Mouse (Mus musculus): Measurements from ENCODE around the gene Kcnma1. TPM values are rescaled to one million over a fixed set of nuclear protein-coding genes. Genes with fewer than 3 reads are reported as not detected.

Kcnma1 gene
- total RNA-seq, 4 experiments from 2014 or later = 151 to 190 (median 165) TPM

DNA sequence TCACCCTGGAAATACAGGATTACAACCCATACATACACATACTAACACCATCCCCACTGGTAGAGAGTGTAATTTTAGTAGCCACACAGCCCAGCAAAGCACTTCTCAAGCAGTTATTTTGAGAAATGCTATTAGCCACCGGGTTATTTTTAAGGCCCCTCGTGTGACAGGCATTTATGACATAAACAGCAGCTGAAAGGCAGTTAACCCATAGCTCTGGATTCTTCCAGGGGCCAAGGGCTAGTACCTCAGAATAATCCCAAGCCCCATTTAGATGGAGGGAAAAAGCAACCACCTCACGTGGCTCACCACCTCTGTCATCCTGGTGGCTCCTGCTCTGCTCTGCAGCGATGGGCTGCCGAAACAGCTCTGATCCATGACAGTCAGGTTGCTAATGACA, 136.7 kb downstream of the Kcnma1 start:
- DNase-seq (ENCODE audit: low spot score in 2 of 2) = no peak

DNA sequence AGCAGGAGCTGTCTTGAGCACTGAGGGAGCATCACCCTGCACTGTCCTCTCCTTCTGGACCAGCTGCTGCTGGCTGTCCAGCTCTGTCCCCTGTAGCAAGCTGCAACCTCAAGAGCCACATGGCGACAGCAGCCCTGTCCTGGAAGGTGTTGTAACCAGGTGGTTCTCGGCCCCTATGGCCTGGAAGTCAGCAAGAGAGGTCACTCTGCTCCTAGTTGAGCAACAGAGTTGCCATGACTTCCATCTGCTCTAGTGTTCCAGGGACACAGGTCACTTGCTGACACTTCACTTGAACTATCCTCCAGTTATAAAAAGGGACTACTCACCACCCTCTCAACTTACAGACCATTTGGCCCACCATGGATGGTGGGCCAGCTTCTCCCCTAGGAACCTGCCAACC, 139.7 kb downstream of the Kcnma1 start:
- DNase-seq (ENCODE audit: low spot score in 2 of 2) = no peak

DNA sequence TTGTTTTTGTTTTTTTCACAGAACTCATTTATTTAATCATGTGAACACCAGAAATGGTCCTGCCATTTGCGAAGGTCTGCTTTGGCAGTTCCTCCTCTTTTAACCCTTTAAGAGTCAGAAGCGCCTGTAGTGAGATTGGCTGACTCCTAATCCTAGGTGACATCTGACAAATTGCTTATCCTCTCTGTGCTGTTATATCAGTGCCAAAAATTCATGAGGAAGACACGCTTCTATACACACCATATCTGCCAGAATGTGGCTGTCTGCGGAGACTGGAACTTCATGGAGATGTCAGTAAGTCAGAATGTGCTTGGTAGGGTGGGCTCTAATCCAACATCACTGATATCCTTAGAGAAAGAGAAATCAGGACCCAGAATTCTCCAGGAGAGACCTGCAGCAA, 157.3 kb downstream of the Kcnma1 start:
- DNase-seq (ENCODE audit: low spot score in 2 of 2) = no peak

DNA sequence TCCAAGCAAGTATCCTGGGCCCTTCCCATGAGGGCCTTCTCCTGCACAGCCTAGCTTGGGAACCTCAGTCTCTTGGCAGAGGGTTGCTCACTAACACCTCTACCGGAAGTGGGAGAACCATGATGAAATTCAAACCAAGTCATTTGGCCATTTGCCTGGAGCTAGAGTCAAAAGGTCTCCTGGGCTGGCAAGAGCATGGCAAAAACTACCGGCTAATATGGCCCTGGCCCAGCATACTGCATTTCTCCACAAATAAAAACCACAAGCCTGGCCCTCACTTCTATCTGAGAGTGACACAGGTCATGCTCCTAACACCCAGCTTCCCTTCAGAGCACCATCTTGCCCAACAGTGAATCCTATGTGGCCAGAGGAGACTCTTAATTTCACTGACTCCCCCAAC, 159.3 kb downstream of the Kcnma1 start:
- DNase-seq (ENCODE audit: low spot score in 2 of 2) = no peak

DNA sequence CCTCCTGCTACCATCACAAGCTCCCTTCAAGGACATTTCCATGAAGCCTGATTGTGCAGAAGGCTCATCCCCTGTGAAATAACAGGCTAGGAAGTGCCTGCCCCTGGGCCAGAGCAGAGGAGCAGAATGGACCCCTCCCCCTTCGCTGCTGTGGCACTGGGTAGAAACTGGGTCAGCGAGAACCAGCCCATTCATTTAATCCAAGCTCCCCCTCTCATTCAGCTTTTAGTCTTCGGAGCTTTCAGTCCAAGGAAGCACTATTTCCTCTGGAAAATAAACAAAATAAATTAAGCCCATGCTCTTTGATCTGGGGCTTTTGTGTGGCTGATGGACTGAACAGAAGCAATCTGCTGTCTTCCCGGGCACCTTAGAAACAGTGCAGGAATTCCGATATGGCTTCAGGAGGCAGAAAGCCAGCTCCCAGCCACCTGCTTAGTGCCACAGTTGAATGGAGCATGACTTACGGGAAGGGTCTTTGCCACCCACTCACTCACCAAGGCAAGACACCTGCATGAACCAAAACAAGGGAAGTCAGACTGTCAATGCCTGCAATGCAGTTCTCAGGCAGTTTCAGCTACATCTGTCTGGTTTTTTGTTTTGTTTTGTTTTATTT, 165.7 kb downstream of the Kcnma1 start:
- peak in 1 of 2 experiments; percentile 41 for DNase-seq (ENCODE audit: low spot score in 2 of 2)

DNA sequence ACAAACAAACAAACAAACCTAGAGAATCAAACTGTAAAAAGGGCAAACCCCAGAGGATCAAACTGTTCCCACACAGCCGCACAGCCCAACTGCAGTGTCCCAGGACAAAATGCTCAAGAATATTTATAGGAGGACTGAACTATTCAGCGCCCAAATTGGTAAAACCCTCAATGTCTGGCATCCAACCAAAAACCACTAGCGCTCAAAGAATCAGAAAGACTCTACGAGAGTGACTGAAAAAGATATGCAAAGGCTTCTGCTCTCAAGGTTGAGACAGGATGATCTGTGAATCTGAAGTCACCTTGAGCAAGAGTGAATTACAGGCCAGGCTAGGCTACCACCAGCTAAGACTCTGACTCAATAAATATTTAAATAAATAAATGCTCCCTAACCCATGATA, 167.6 kb downstream of the Kcnma1 start:
- DNase-seq (ENCODE audit: low spot score in 2 of 2) = no peak

DNA sequence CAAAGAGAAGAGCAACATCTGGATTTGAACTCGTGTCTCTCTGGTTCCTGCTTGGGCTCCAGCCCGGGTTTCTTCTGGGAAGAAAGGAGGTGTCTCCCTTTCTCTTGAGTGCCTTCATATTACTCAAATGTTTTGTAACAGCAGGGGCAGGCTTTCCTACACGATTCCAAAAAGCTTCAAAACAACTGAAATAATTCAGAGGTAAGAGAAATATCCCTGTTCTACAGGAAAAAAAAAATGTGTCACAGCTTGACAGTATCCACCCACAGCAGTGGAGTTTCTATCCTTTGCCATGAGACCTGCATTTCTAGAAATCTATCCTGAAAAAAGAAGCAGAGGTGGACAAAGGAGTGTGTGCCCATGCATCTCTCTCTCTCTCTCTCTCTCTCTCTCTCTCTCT, 172.3 kb downstream of the Kcnma1 start:
- DNase-seq (ENCODE audit: low spot score in 2 of 2) = peak in 1 of 2 experiments; percentile 40

DNA sequence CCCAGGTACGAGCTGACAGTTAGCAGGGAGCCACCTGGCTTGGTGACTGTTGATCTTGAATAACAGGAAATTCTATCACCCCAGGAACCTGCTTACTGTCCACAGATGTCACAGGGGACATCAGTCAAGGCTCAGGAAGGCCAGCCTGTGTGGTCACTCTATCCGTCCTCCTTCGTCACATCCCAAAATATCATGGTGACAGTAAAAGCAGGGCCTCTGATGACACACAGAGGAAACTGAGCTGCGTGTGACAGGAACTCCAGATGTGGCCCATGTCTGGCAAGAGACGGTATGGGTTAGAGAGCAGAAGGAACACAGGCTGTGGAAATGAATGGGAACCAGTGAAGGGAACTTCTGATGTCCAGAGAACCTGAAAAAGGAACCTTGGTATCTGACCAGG, 174.7 kb downstream of the Kcnma1 start:
- DNase-seq (ENCODE audit: low spot score in 2 of 2) = no peak

DNA sequence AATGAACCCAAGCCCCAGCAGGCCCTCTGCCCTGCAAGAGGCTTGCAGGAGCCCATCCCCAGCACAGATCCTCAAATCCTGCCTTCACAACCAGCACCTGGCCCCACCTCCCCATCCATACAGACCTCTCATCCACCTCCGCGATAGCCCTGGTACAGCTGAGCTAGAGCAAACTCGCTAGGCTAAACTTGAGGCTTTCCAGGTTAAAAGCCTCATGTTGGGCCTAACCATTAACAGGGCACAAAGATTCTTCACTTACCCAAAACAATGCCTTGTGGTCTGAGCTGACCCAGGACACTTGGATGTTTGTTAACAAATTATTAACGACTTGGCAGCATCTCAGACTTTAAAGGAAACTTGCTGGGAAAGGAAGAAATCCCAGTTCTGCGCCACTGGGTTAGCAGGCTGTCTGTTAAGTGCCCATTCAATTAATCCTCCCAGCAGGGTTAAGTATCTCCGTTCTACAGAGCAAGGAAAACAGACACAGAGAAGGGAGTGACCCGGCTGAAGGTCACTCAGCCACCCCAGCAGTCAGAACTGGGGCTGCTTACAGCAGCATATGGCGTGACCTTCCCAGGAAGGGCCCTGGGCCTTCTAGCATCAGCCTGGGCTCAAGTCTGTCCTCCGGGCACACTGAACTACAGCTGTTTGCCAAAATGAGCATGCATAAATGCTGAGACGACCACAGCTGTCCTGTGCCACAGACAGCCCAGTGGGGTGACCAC, 178.7 kb downstream of the Kcnma1 start:
- no peak for DNase-seq (ENCODE audit: low spot score in 2 of 2)

DNA sequence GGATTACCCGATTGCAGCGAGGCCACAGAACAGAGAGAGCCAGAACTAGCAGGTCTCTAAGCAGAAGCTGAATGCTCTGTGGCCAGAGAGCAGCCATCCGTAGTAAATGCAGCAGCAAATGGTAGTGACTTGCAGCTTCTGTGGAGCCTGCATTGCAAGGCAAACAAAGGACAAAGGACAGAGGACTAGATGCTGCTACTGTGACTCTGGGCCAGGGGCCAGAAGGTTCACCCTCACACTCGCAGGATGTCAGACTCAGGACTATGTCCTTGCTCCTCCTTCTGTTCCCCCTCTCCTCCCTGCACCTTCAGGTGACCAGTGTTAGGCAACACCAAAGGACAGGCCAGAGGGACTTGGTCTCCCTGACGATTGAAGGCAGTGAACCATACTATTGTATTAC, 183.0 kb downstream of the Kcnma1 start:
- DNase-seq (ENCODE audit: low spot score in 2 of 2) = no peak

DNA sequence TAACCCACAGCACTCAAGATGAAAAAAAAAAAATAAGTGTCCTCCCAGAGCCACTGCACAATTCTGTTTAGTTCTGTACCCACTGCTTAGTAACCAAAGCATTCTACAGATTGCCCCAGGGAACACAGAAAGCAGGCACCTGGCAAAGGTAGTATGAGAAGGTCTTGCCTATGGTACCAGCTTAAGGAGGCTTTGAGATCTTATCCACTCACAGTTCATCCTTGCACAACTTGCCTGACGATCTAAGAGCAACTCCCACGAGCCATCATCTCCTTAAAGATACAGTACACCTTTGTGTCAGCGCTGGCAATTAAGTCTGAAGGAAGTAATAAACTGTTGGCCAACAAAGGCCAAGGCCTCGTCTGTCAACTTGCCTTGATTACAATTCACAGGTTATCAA, 184.0 kb downstream of the Kcnma1 start:
- DNase-seq (ENCODE audit: low spot score in 2 of 2) = no peak

DNA sequence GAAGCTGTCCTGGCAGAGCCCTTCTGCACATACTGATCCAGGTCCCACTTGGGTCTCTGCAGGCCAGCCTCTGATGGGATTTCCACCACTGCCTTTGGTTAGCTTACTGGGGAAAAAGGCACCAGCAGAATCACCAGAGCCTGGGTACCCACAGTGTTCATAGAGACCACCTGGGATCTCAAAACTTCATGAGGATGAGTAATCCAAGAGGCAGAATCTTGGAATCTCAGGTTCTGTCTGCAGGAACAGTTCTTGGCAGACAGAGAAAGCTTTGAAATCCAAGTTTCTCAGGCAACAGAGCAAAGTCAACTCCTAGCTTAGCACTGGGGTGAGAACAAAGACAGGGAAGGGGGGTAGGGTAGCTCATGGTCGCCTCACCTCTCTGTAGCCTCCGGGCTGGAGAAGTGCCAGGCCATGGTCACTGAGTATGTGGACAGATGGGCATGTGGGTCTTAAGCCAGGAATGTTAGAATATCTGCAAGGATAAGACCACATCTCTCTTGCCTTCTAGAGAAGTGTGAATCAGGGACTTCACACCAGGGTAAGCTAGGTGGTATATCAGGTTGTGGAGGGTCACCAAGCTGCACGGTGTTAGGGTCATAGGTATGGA, 185.5 kb downstream of the Kcnma1 start:
- peak in 1 of 2 experiments; percentile 25 for DNase-seq (ENCODE audit: low spot score in 2 of 2)

DNA sequence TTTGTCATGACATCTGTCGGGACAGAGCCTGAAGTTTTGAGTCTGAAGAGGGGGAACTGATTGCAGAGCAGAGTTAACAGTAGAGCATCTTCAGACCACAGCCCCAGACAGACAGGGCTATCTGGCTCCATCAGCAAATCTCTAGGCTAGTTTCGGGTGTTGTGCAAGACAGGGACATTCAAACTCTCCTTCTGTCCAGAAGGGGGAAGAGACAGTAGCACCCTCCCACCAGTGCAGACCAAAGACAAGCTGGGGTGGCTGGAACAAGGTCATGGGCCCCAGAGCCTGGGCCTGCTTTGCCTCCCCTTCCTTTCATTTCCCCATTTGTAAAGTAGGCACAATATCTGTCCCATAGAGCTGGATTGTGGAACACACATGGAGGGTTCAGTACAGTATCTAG, 189.4 kb downstream of the Kcnma1 start:
- no peak for DNase-seq (ENCODE audit: low spot score in 2 of 2)

DNA sequence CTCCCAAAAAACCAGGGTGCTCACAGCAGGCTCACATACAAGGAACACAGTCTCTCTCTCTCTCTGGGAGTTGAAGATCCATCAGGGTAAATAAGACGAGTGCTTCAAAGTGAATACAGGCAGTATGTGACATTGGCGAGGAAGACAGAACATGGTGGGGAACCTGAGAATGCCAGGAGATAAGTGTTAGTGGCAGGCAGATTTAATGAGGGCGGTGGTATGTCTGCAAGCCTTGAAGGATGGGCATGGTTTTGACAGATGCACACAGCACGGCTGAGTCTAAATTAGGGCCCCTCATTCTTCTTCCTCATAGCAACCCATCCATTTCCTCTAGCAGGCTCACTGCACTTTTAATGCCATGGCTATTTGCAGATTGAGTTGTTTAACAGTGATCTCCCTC, 190.0 kb downstream of the Kcnma1 start:
- no peak for DNase-seq (ENCODE audit: low spot score in 2 of 2)

DNA sequence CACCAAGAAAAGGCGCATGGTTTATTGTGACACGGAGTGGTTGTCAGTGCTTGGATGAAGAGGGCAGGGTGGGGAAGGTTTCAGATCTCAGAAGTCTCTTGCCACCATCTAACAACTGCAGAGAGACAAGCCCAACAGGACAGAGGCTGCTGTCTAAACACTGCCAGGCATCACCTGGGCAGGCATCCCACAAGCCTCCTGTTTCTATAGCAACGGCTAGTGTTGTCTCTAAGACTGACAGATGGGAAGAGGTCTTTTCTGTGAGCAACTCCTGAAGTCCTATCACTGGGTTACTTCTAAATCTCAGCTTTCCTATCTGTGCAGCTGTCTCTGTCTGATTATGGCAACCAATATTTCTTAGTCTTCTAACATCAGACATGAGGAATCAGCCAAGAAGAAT, 196.7 kb downstream of the Kcnma1 start:
- no peak for DNase-seq (ENCODE audit: low spot score in 2 of 2)

DNA sequence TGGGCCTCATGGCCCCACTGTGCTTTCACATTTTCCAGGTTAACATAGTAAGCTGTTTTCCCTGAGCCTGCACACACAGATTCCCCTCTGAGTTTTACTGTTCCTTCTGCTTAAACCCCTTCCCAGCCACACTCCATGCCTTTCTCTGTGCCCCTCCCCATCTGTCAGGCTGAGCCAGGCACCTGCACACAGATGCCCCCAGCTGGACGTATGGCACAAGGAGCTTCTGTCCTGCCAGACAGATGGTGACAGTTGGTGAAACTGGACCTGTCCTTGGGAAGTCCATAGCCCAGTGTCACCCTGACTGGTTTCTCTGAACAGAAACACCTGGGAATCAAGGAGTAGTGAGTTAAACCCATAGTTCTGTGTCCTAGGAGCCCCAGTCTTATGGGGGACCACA, 204.2 kb downstream of the Kcnma1 start:
- no peak for DNase-seq (ENCODE audit: low spot score in 2 of 2)

DNA sequence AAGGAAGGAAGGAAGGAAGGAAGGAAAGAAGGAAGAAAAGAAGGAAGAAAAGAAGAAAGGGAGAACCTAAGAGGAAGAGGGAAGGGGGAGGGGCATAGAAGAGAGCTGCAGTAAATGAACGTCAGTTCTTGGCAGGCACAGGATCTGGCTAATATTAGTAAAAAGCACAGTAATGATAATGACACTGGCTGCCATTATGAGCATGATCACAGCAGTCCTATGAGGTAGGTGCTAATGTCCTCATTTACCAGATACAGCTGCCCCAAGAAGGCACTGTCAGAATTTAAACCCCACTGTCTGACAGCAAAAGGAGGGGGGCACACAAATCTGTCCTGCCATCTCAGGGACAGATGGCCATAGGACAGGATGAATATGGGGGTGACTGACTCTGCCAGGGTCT, 205.2 kb downstream of the Kcnma1 start:
- DNase-seq (ENCODE audit: low spot score in 2 of 2) = no peak

DNA sequence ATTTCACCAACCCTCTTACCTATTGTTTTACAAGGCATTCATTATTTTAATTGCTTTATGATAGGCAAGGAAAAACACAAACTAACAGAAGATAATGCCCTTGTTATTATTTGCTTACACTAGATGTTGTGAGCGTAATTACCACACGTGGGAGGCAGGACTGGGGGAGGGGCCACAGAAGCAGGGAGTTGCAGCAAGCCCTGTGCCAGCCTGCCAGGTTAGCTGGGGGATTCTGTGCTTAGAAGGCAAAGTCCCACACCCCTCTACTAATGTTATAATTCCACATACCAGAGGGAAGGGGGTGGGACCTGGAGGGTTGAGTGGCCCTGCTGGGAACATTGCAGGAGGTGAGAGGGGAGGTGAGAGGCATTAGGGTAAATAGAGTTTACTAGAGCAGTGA, 207.9 kb downstream of the Kcnma1 start:
- no peak for DNase-seq (ENCODE audit: low spot score in 2 of 2)

DNA sequence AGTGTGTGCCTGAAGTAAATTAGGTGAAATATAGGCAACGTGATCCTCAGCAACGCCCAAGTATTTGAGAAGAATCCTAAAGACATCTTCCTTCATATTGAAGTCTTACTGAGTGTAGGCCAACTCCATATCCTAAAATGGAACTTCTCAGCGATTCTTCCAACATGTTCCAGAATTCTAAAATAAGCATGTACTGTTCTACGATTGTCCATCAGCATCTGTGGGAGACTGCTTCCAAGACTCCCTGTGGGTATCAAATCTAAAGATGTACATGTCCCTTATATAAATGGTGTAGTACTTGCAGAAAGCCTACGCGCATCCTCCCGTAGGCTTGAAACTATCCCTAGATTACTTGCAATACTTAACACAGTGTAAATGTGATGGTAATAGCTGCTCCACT, 217.4 kb downstream of the Kcnma1 start:
- DNase-seq (ENCODE audit: low spot score in 2 of 2) = peak in 1 of 2 experiments; percentile 67

DNA sequence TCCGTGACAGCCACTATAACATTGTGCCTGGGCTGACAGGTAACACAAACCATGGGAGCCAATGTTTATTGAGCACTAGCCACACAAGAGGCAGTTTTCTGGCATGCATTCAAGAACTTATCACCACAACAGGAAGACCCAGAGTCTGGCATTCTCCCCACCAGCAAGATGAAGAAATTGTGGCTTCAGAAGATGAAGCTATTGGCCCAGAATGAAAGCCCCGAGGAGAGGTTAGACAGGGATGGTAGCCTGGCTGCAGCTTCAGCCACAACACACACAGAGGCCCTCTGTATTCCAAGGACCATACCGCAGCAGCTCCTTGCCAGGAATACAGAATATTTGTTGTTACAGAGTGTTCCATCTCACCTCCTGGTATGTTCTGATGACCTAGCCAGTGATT, 221.6 kb downstream of the Kcnma1 start:
- no peak for DNase-seq (ENCODE audit: low spot score in 2 of 2)

DNA sequence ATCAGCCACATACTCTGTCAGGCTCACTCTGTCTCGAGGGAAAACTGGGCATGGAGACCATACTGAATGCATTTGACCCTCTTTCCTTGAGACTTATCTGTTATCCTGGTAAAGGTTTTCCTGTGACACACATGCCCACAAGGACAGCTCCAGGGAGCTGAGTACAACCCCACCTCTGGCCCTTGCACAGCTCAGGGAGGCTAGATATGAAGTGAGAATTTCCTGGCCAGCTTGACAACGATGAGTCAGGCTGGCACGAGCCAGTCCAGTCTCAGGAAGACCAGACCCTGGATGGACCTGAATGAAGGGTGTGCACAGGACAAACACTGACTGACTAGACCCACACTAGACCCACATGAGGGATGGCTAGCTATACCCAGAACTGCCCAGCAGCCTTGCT, 222.2 kb downstream of the Kcnma1 start:
- DNase-seq (ENCODE audit: low spot score in 2 of 2) = no peak

DNA sequence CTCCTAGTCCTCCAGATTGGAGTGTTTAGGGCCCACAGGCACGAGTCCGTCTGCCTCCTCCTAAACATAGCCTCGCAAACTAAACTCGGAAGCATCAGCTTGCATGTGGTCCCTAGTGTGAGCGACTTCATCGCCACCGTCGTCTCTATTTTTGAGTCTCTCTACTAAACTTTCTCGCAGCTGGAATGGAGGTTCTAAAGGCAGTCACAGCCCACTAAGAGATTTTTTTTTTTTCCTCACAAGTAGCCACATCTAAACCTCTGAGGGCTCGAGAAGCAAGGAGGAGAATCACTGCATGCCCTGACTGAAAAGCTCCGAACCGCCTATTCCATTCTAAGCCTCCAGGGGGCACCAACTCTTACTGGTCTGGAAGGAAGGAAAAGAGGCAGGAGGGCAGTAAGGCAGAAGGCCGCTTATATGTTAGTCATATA, 223.0 kb downstream of the Kcnma1 start:
- DNase-seq (ENCODE audit: low spot score in 2 of 2) = peak; percentile 69 to 77

DNA sequence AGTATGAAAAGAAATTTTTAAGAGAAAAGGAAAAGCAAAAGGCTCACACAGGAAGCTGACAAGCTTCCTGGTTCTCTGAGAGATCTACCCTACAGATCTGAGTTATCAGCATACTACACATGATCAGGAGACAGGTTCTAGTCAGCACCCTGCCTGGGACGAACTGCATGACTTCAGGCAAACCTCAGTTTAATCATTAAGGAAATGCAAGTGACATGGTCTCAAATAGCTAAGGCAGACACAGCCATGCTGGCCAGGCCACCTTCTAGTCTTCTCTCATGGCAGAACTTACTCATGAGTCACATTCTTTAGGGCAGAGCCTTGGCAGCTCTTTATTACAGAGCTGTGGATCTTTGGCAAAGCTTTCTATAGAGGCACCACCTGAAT, 227.6 kb downstream of the Kcnma1 start:
- no peak for DNase-seq (ENCODE audit: low spot score in 2 of 2)

All from left cerebral cortex, adult 8-10 months (tissue).